Mouse (Mus musculus): Measurements from ENCODE around the gene Sipa1l3. TPM values are rescaled to one million over a fixed set of nuclear protein-coding genes. Genes with fewer than 3 reads are reported as not detected.

The Sipa1l3 gene
- polyA plus RNA-seq, 1 experiment from 2014 or later: 10.3 TPM

- H3K36me3 ChIP-seq (ENCODE audit: inconsistent target): no peaks in the 10 kb centered on the region; the same call in 1 of the 2 replicates
- H3K79me2 ChIP-seq (ENCODE audit: inconsistent target): no peaks in the 10 kb centered on the region
- 94% methylated on average over 9 of the region's 9 CpGs for whole genome bisulfite sequencing (ENCODE audit: missing documents)
These were observed 181.6 kb downstream of the Sipa1l3 start for GRCm38 (mm10) chr7:29336795-29337319.

GRCm38 (mm10) chr7:29335841-29336671, 182.4 kb downstream of the Sipa1l3 start:
- Histone ChIP-seq H3K79me2 (ENCODE audit: inconsistent target) (no peaks in the 10 kb centered on the region), H3K4me3 (ENCODE audit: inconsistent target) (no peak overlapping the region), H3K36me3 (ENCODE audit: inconsistent target) (no peaks in the 10 kb centered on the region; the same call in 1 of the 2 replicates), H3K27ac (no peak overlapping the region)
- 98% methylated on average over 6 of the region's 6 CpGs for WGBS (ENCODE audit: missing documents)

More at GRCm38 (mm10) chr7:29336795-29337319, 181.6 kb downstream of the Sipa1l3 start:
- H3K4me3 ChIP-seq (ENCODE audit: inconsistent target): no peak overlapping the region
- H3K27ac ChIP-seq: no peak overlapping the region

- H3K4me3 ChIP-seq (ENCODE audit: inconsistent target): no peak overlapping the region
- no peak overlapping the region for H3K27ac ChIP-seq
- peaks cover 3% of the 10 kb centered on the region; the same call in 1 of the 2 replicates for H3K36me3 ChIP-seq (ENCODE audit: inconsistent target)
- H3K79me2 ChIP-seq (ENCODE audit: inconsistent target): no peaks in the 10 kb centered on the region
These were observed 183.2 kb downstream of the Sipa1l3 start for GRCm38 (mm10) chr7:29335276-29335675.

GRCm38 (mm10) chr7:29334156-29334555, 184.3 kb downstream of the Sipa1l3 start:
- no peak overlapping the region for H3K27ac ChIP-seq
- 92% methylated on average over 6 of the region's 7 CpGs for WGBS (ENCODE audit: missing documents)

DNA sequence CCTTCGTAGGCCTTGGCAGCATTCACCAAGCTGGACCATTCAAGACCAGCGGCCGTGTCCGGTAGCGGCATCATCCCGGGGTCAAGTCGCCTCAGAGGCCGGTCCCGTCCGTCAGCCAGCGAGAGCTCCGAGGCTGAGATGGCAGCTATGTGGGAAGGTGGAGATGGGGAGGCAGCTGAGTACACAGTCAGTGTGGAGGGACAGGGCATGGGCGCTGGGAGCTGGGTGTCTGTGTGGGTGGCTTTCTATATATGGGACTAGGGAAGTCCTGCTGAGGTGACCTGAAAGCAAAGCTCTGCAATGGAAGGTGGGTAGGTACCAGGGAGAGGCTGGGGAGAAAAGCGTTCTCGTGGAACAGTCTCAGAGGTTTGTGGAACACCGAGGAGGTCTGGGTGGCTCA, 189.5 kb downstream of the Sipa1l3 start:
- Histone ChIP-seq H3K36me3 (ENCODE audit: inconsistent target) (peaks cover 3% of the 10 kb centered on the region; the same call in 1 of the 2 replicates), H3K79me2 (ENCODE audit: inconsistent target) (no peaks in the 10 kb centered on the region), H3K27ac (no peak overlapping the region), H3K4me3 (ENCODE audit: inconsistent target) (no peak overlapping the region)
- 95% methylated on average over 16 of the region's 16 CpGs for WGBS (ENCODE audit: missing documents)

More at GRCm38 (mm10) chr7:29334156-29334555, 184.3 kb downstream of the Sipa1l3 start:
- Histone ChIP-seq H3K4me3 (ENCODE audit: inconsistent target) (no peak overlapping the region), H3K79me2 (ENCODE audit: inconsistent target) (no peaks in the 10 kb centered on the region), H3K36me3 (ENCODE audit: inconsistent target) (peaks cover 3% of the 10 kb centered on the region; the same call in 1 of the 2 replicates)

DNA sequence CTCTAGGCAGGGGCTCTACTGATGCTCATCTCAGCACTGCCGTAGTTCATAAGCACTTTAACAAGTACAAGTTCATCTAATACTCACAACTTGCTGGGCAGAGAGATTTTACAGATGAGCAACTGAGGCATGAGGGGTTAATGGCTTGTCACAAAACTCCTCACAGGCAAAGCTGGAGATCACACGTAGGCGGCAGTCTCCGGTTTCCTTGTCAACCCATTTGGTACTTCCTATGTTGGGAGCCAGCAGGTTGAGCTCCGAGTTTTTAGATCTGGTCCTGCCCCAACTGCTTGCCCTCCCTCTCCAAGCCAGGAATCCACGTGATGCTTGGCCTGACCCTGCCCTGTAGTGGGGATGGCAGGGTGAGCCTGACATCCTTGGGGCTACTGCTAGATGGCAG, 191.4 kb downstream of the Sipa1l3 start:
- H3K79me2 ChIP-seq (ENCODE audit: inconsistent target): no peaks in the 10 kb centered on the region
- 0 out of 2 replicates have a peak, but pooled peaks cover 3% of the 10 kb centered on the region for H3K36me3 ChIP-seq (ENCODE audit: inconsistent target)
- H3K27ac ChIP-seq: no peak overlapping the region
- no peak overlapping the region for H3K4me3 ChIP-seq (ENCODE audit: inconsistent target)
- WGBS (ENCODE audit: missing documents): 94% methylated on average over 6 of the region's 6 CpGs

GRCm38 (mm10) chr7:29319337-29320307, 198.8 kb downstream of the Sipa1l3 start:
- no peak overlapping the region for H3K4me3 ChIP-seq (ENCODE audit: inconsistent target)
- no peak overlapping the region for H3K27ac ChIP-seq
- no peaks in the 10 kb centered on the region for H3K79me2 ChIP-seq (ENCODE audit: inconsistent target)
- WGBS (ENCODE audit: missing documents): 49% methylated on average over 19 of the region's 19 CpGs
- H3K36me3 ChIP-seq (ENCODE audit: inconsistent target): no peaks in the 10 kb centered on the region

- no peaks in the 10 kb centered on the region for H3K36me3 ChIP-seq (ENCODE audit: inconsistent target)
- H3K4me3 ChIP-seq (ENCODE audit: inconsistent target): no peak overlapping the region
- H3K79me2 ChIP-seq (ENCODE audit: inconsistent target): no peaks in the 10 kb centered on the region
- no peak overlapping the region for H3K27ac ChIP-seq
- 12% methylated on average over 18 of the region's 18 CpGs for WGBS (ENCODE audit: missing documents)
These were observed 200.1 kb downstream of the Sipa1l3 start for GRCm38 (mm10) chr7:29318115-29318911.

GRCm38 (mm10) chr7:29317558-29317957, 200.9 kb downstream of the Sipa1l3 start:
- no peak overlapping the region for H3K4me3 ChIP-seq (ENCODE audit: inconsistent target)
- no peak overlapping the region for H3K27ac ChIP-seq
- no CpG with 5 or more reads among the region's 2 CpGs for WGBS (ENCODE audit: missing documents)
- H3K36me3 ChIP-seq (ENCODE audit: inconsistent target): no peaks in the 10 kb centered on the region
- H3K79me2 ChIP-seq (ENCODE audit: inconsistent target): no peaks in the 10 kb centered on the region

DNA sequence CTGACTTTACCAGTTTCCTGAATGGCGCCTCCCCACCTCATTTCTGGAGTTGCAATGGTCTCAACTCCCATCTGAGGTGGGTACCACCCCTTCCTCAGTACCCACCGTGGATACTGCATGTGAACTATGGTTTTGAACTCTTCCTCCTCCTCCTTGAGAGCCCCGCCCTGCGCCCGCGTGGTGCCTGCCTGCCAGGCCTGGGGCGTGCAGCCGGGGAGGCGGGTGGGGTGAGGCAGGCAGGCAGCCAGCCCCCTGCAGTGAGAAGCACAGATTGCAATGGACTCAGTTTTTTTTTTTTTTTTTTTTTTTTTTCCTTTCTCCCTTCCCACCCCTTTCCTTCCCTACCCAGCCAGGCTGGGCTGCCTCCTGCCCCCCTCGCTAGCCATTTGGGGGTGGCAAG, 201.5 kb downstream of the Sipa1l3 start:
- Histone ChIP-seq H3K27ac (no peak overlapping the region), H3K36me3 (ENCODE audit: inconsistent target) (no peaks in the 10 kb centered on the region), H3K4me3 (ENCODE audit: inconsistent target) (no peak overlapping the region), H3K79me2 (ENCODE audit: inconsistent target) (no peaks in the 10 kb centered on the region)
- WGBS (ENCODE audit: missing documents): 19% methylated on average over 9 of the region's 10 CpGs

- Histone ChIP-seq H3K4me3 (ENCODE audit: inconsistent target) (no peak overlapping the region), H3K79me2 (ENCODE audit: inconsistent target) (no peaks in the 10 kb centered on the region), H3K27ac (no peak overlapping the region), H3K36me3 (ENCODE audit: inconsistent target) (no peaks in the 10 kb centered on the region)
- 85% methylated on average over 15 of the region's 17 CpGs for WGBS (ENCODE audit: missing documents)
These were observed 202.2 kb downstream of the Sipa1l3 start for GRCm38 (mm10) chr7:29316137-29316734.

DNA sequence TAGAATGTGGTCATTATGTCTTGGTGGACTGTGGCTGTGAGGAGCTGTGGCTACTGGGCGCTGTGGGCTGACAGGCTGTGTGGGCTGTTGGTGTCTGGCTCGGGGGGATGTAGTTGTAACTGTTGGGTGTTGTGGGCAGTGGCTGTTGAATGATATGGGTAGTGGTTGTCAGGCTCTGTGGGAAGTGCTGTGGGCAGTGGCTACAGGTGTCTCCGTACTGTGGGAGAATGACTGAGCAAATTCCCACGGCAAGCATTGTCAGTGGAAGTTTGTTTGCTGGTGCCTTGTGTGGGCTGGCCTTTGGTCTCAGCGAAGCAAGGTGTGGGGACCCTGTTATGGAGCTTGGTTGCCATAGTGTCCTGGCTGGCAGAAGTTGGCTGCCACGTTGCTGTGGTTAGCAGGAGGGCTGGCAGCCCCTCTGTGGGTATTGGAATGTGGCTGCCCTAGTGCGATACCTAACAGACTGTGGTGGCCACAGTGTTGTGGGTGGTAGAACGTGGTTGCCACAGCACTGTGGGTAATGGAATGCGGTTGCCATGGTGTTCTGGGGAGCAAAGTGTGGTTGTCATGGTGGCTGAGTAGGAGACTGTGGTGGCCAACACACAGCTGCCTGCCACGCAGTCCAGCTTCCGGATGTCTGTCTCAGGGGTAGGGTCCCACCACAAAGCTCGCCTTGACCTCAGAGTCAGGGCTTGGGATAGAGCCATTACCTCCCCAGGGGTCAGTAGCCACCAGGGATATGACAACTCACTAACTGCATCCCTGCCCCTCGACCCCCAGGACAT, 203.4 kb downstream of the Sipa1l3 start:
- H3K79me2 ChIP-seq (ENCODE audit: inconsistent target): no peaks in the 10 kb centered on the region
- no peak overlapping the region for H3K4me3 ChIP-seq (ENCODE audit: inconsistent target)
- no peak overlapping the region for H3K27ac ChIP-seq
- WGBS (ENCODE audit: missing documents): 48% methylated on average over 13 of the region's 13 CpGs
- no peaks in the 10 kb centered on the region for H3K36me3 ChIP-seq (ENCODE audit: inconsistent target)
